Mouse (Mus musculus): ENCODE results near the gene Mrpl14.

GRCm38 (mm10) chr17:45696981-45697380 is 10.9 kb downstream of the Mrpl14 start:
- TF ChIP-seq USF1 (IDR thresholded peaks at IDR 0.05; ENCODE audit: low read depth) (no peak), CTCF (IDR thresholded peaks at IDR 0.05; ENCODE audit: control insufficient read depth, insufficient read depth, insufficient read length) (no peak), FOSL1 (IDR thresholded peaks at IDR 0.05; ENCODE audit: insufficient read depth, low read length, poor library complexity, severe bottlenecking) (no peak)

All from C2C12 (cell line).